Mouse (Mus musculus): Measurements from ENCODE around the gene Naalad2. TPM values are rescaled to one million over a fixed set of nuclear protein-coding genes. Genes with fewer than 3 reads are reported as not detected.
A peak's percentile ranks its signal among the peaks of the same experiment; 100 is the strongest.
"Not testable (repeated sequence)": the region's sequence is repeated elsewhere in the genome, so short reads cannot be mapped to it uniquely, and the experiment has no call there.

Gene Naalad2
- polyA plus RNA-seq (2014; fragmentation: Nextera tagmentation; extraction: Ambion mirVana) = 0.60 and 0.71 TPM in 2 replicates

DNA sequence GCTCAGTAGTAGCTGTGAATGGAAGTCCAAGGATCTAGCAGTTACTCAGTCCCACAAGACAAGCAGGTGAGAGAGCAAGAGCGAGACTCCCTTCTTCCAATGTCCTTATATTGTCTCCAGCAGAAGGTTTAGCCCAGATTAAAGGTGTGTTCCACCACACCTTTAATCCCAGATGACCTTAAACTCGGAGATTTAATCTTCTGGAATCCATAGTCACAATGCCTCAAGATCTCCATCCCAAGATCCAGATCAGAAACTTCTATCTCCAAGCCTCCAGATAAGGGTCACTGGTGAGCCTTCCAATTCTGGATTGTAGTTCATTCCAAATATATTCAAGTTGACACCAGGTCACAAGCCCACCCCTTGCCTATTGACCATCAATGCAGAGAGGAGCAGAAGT is at the start of gene Naalad2:
Gene Naalad2 (minus strand): TSS at position 101 of the 400 bp plus-strand sequence.
- H3K9ac ChIP-seq (ENCODE audit: low read length); H3K4me3 ChIP-seq (ENCODE audit: low read depth, low read length); H3K9me3 ChIP-seq (ENCODE audit: control insufficient read depth, low read length); DNase-seq (ENCODE audit: low spot score); H3K27me3 ChIP-seq (ENCODE audit: control insufficient read depth, insufficient read depth, low read length); ATAC-seq (ENCODE audit: insufficient number of reproducible peaks, low FRiP score, low TSS enrichment, low read depth); H3K4me2 ChIP-seq (ENCODE audit: low read depth, severe bottlenecking); H3K27ac ChIP-seq (replicated peaks; ENCODE audit: low read depth, low read length); H3K36me3 ChIP-seq (ENCODE audit: control insufficient read depth, insufficient read depth, low read length); H3K4me1 ChIP-seq (ENCODE audit: control insufficient read depth, insufficient read depth, low read length): not testable (repeated sequence)
- WGBS = 86% methylated on average over 2 of the region's 2 CpGs

- Histone ChIP-seq H3K27me3 (ENCODE audit: control insufficient read depth, insufficient read depth, low read length) (no peaks in the 10 kb centered on the region), H3K4me2 (ENCODE audit: low read depth, severe bottlenecking) (no peak overlapping the region), H3K9ac (ENCODE audit: low read length) (no peak overlapping the region), H3K4me3 (ENCODE audit: low read depth, low read length) (no peak overlapping the region), H3K27ac (replicated peaks; ENCODE audit: low read depth, low read length) (no peak overlapping the region), H3K36me3 (ENCODE audit: control insufficient read depth, insufficient read depth, low read length) (no peaks in the 10 kb centered on the region), H3K4me1 (ENCODE audit: control insufficient read depth, insufficient read depth, low read length) (no peaks in the 10 kb centered on the region), H3K9me3 (ENCODE audit: control insufficient read depth, low read length) (no peaks in the 10 kb centered on the region)
- WGBS = 86% methylated on average over 10 of the region's 10 CpGs
- ATAC-seq (ENCODE audit: insufficient number of reproducible peaks, low FRiP score, low TSS enrichment, low read depth) (no peak), DNase-seq (ENCODE audit: low spot score) (no peak)
Measured at GRCm38 (mm10) chr9:18431687-18432086, 28.9 kb upstream of the Naalad2 start.

GRCm38 (mm10) chr9:18430354-18430753 is 27.6 kb upstream of the Naalad2 start, which contains the start of gene Mbd3l2:
Gene Mbd3l2 (plus strand): TSS chr9:18430654.
- ATAC-seq (ENCODE audit: insufficient number of reproducible peaks, low FRiP score, low TSS enrichment, low read depth) = no peak
- no peak for DNase-seq (ENCODE audit: low spot score)
- Histone ChIP-seq H3K4me1 (ENCODE audit: control insufficient read depth, insufficient read depth, low read length) (no peaks in the 10 kb centered on the region), H3K27ac (replicated peaks; ENCODE audit: low read depth, low read length) (no peak within 1 kb of the TSS), H3K4me3 (ENCODE audit: low read depth, low read length) (no peak within 1 kb of the TSS), H3K27me3 (ENCODE audit: control insufficient read depth, insufficient read depth, low read length) (no peaks in the 10 kb centered on the region), H3K36me3 (ENCODE audit: control insufficient read depth, insufficient read depth, low read length) (no peaks in the 10 kb centered on the region), H3K9me3 (ENCODE audit: control insufficient read depth, low read length) (no peaks in the 10 kb centered on the region), H3K4me2 (ENCODE audit: low read depth, severe bottlenecking) (no peak within 1 kb of the TSS), H3K9ac (ENCODE audit: low read length) (no peak within 1 kb of the TSS)

GRCm38 (mm10) chr9:18412371-18412770 is 9.6 kb upstream of the Naalad2 start:
- H3K27me3 ChIP-seq (ENCODE audit: control insufficient read depth, insufficient read depth, low read length); H3K4me1 ChIP-seq (ENCODE audit: control insufficient read depth, insufficient read depth, low read length); H3K36me3 ChIP-seq (ENCODE audit: control insufficient read depth, insufficient read depth, low read length); H3K27ac ChIP-seq (replicated peaks; ENCODE audit: low read depth, low read length); ATAC-seq (ENCODE audit: insufficient number of reproducible peaks, low FRiP score, low TSS enrichment, low read depth); DNase-seq (ENCODE audit: low spot score); H3K4me2 ChIP-seq (ENCODE audit: low read depth, severe bottlenecking); H3K9me3 ChIP-seq (ENCODE audit: control insufficient read depth, low read length); H3K4me3 ChIP-seq (ENCODE audit: low read depth, low read length); H3K9ac ChIP-seq (ENCODE audit: low read length): not testable (repeated sequence)
- WGBS = 85% methylated on average over 4 of the region's 4 CpGs

GRCm38 (mm10) chr9:18404118-18404517 is 1.3 kb upstream of the Naalad2 start, which contains the start of gene Ubtfl1:
Gene Ubtfl1 (plus strand): TSS chr9:18404418.
- Histone ChIP-seq H3K9ac (ENCODE audit: low read length) (no peak within 1 kb of the TSS), H3K36me3 (ENCODE audit: control insufficient read depth, insufficient read depth, low read length) (no peaks in the 10 kb centered on the region), H3K4me3 (ENCODE audit: low read depth, low read length) (no peak within 1 kb of the TSS), H3K9me3 (ENCODE audit: control insufficient read depth, low read length) (no peaks in the 10 kb centered on the region), H3K4me1 (ENCODE audit: control insufficient read depth, insufficient read depth, low read length) (no peaks in the 10 kb centered on the region), H3K4me2 (ENCODE audit: low read depth, severe bottlenecking) (no peak within 1 kb of the TSS), H3K27me3 (ENCODE audit: control insufficient read depth, insufficient read depth, low read length) (no peaks in the 10 kb centered on the region), H3K27ac (replicated peaks; ENCODE audit: low read depth, low read length) (no peak within 1 kb of the TSS)
- DNase-seq (ENCODE audit: low spot score) = no peak
- no peak for ATAC-seq (ENCODE audit: insufficient number of reproducible peaks, low FRiP score, low TSS enrichment, low read depth)
- 77% methylated on average over 1 of the region's 1 CpGs for WGBS

GRCm38 (mm10) chr9:18399629-18400028 is 3.2 kb downstream of the Naalad2 start:
- no peak overlapping the region for H3K9ac ChIP-seq (ENCODE audit: low read length)
- WGBS = 83% methylated on average over 1 of the region's 1 CpGs
- no peak for ATAC-seq (ENCODE audit: insufficient number of reproducible peaks, low FRiP score, low TSS enrichment, low read depth)

DNA sequence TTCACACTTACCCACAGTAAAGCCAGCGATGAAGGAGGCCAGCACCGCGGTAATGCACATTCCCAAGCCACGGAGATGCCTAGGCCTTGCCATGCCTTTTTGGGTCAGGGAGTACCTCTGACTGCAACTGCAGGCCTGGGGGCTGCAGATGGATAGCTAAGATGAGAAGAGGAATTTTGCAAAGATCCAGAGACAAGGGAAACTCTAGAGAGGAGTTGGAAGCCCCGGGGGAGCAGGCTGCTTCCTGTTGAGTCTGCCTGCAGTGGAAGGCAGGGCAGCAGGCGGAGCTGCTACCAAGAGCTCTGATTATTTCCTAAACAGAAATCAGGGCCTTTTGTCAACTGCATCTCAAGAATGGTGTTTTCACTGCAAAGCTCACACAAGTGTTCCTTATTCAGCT is 17.0 kb downstream of the Naalad2 start:
- no peak overlapping the region for H3K4me3 ChIP-seq (ENCODE audit: low read depth, low read length)

More at GRCm38 (mm10) chr9:18399629-18400028, 3.2 kb downstream of the Naalad2 start:
- Histone ChIP-seq H3K4me1 (ENCODE audit: control insufficient read depth, insufficient read depth, low read length) (no peaks in the 10 kb centered on the region), H3K4me3 (ENCODE audit: low read depth, low read length) (no peak overlapping the region), H3K36me3 (ENCODE audit: control insufficient read depth, insufficient read depth, low read length) (no peaks in the 10 kb centered on the region), H3K9me3 (ENCODE audit: control insufficient read depth, low read length) (no peaks in the 10 kb centered on the region), H3K27me3 (ENCODE audit: control insufficient read depth, insufficient read depth, low read length) (no peaks in the 10 kb centered on the region), H3K4me2 (ENCODE audit: low read depth, severe bottlenecking) (no peak overlapping the region), H3K27ac (replicated peaks; ENCODE audit: low read depth, low read length) (no peak overlapping the region)
- no peak for DNase-seq (ENCODE audit: low spot score)

DNA sequence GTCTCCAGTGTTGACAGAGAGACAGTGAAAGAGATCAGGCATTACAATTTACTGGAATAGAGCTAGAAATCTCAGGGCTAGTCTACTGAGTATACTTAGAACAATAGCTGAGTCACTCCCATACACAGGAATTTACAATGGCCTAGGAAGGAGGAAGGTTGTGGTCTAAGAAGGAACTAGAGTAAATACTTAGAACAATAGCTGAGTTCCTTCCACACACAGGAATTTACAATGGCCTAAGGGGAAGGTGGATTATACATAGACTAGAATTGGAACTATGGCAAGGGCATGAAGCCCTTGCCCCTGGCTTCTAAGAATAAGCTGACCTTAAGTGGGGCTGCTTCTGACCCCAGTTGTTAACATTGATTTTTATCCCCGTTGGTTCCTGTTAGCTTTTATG is 29.8 kb downstream of the Naalad2 start:
- not testable (repeated sequence) for H3K36me3 ChIP-seq (ENCODE audit: control insufficient read depth, insufficient read depth, low read length); H3K9ac ChIP-seq (ENCODE audit: low read length); H3K27ac ChIP-seq (replicated peaks; ENCODE audit: low read depth, low read length); H3K4me1 ChIP-seq (ENCODE audit: control insufficient read depth, insufficient read depth, low read length); H3K9me3 ChIP-seq (ENCODE audit: control insufficient read depth, low read length); H3K4me2 ChIP-seq (ENCODE audit: low read depth, severe bottlenecking); DNase-seq (ENCODE audit: low spot score); ATAC-seq (ENCODE audit: insufficient number of reproducible peaks, low FRiP score, low TSS enrichment, low read depth); H3K4me3 ChIP-seq (ENCODE audit: low read depth, low read length); H3K27me3 ChIP-seq (ENCODE audit: control insufficient read depth, insufficient read depth, low read length)
- 73% methylated on average over 1 of the region's 1 CpGs for WGBS

More for the DNA sequence above, 17.0 kb downstream of the Naalad2 start:
- peak; percentile 22 for DNase-seq (ENCODE audit: low spot score)
- 24% methylated on average over 6 of the region's 6 CpGs for WGBS
- Histone ChIP-seq H3K27ac (replicated peaks; ENCODE audit: low read depth, low read length) (no peak overlapping the region), H3K4me1 (ENCODE audit: control insufficient read depth, insufficient read depth, low read length) (no peaks in the 10 kb centered on the region), H3K9ac (ENCODE audit: low read length) (no peak overlapping the region), H3K4me2 (ENCODE audit: low read depth, severe bottlenecking) (no peak overlapping the region), H3K27me3 (ENCODE audit: control insufficient read depth, insufficient read depth, low read length) (no peaks in the 10 kb centered on the region), H3K36me3 (ENCODE audit: control insufficient read depth, insufficient read depth, low read length) (no peaks in the 10 kb centered on the region), H3K9me3 (ENCODE audit: control insufficient read depth, low read length) (no peaks in the 10 kb centered on the region)
- no peak for ATAC-seq (ENCODE audit: insufficient number of reproducible peaks, low FRiP score, low TSS enrichment, low read depth)

DNA sequence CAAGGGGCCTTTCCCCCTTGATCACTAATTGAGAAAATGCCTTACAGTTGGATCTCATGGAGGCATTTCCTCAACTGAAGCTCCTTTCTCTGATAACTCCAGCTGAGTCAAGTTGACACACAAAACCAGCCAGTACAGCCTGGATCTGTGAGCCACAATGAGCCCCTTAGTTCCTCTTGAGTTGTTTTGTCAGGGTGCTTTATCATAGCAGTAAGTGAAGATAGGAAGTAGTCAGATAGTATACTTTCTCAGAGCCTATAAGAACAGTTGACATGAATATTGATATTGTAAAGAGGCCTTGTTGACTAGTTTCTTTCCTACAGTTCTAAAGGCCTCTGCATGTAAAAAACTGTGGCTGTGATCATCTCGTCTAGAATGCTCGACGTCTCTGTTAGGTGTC is 82.8 kb downstream of the Naalad2 start:
- Histone ChIP-seq H3K27ac (replicated peaks; ENCODE audit: low read depth, low read length) (no peak overlapping the region), H3K4me1 (ENCODE audit: control insufficient read depth, insufficient read depth, low read length) (no peaks in the 10 kb centered on the region), H3K4me3 (ENCODE audit: low read depth, low read length) (no peak overlapping the region), H3K9ac (ENCODE audit: low read length) (no peak overlapping the region), H3K27me3 (ENCODE audit: control insufficient read depth, insufficient read depth, low read length) (no peaks in the 10 kb centered on the region), H3K9me3 (ENCODE audit: control insufficient read depth, low read length) (no peaks in the 10 kb centered on the region), H3K36me3 (ENCODE audit: control insufficient read depth, insufficient read depth, low read length) (no peaks in the 10 kb centered on the region; the same call in 1 of the 2 replicates), H3K4me2 (ENCODE audit: low read depth, severe bottlenecking) (no peak overlapping the region)
- DNase-seq (ENCODE audit: low spot score) (no peak), ATAC-seq (ENCODE audit: insufficient number of reproducible peaks, low FRiP score, low TSS enrichment, low read depth) (no peak)
- 92% methylated on average over 3 of the region's 3 CpGs for WGBS
